Mouse (Mus musculus) leukemia stem cell, adult 10-12 weeks (primary cell): ENCODE measurements around the gene Hdac9. TPM values are rescaled to one million over a fixed set of nuclear protein-coding genes. Genes with fewer than 3 reads are reported as not detected.

Source experiments
- polyA plus RNA-seq: library from polyadenylated mRNA; stranded (reverse); fragments of >175 nt; gene quantifications from 2 replicates; pipeline ENCODE4 v1.2.3, GENCODE M21; 2012; ENCODE audit warnings: low replicate concordance

The Hdac9 gene
- 0.51 and 0.70 TPM in 2 replicates for polyA plus RNA-seq

DNA sequence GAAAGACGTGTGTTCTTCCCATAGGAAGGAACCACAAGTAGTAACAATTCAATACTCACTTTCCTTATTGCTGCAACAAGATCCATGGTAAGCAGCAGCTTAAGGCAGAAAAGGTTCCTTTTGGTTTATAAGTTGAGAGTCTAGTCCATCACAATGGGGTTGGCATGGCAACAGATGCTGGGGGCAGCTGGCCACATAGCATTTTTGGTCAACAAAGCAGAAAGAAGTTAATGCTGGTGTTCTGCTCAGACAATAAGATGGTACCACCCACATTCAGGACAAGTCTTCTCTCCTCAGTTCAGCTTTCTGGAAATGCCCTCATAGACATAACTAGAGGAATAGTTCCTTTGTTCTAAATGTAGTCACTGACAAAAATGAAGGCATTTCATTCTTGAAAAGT lies at the start of gene Hdac9:
Gene Hdac9 (minus strand): TSS at position 101 of the 400 bp plus-strand sequence.

Other genes starting within 250 kb of the Hdac9 start
- gene Prps1l1, start 67.7 kb upstream of the Hdac9 start, polyA plus RNA-seq: not detected in 2 replicates
- gene Snx13, start 130.1 kb upstream of the Hdac9 start, polyA plus RNA-seq: 3.9 and 7.2 TPM in 2 replicates